8 mouse cellular contexts compared by ENCODE assay signal in the genomic region with DNA sequence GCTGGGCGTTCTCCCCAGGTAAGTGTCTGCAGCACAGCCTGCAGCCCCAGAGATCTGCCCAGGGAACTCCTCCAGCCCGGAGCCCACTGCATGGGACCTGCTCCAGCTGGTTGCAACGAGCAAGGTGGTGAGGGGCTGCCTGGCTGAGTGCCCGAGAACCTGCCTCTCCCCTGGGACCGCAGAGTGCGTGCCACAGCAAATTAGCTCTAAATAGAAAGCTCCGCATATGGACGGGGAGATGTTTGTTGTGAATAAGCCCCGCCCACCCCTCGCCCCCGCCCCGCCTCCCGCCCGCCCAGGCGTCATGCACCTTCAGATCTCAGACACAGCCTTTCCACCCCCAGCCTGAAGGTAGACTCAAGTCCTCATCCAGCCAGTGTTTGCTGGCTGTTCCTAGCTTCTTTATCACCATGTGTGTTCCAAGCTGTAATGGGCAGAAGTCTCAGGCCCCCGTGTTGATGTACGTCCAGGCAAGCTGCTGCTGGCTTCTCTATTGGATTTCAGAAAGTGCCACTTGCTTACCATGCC.
A peak's percentile ranks its signal among the peaks of the same experiment; 100 is the strongest.
DNase-seq lines count a peak whose midpoint lies in the region; ATAC-seq lines count a peak whose summit lies in the region.

No protein-coding gene starts in this region.

- under 1% methylated on average over 17 of the region's 17 CpGs for WGBS in intestine, embryonic 15.5 days
- 1% methylated on average over 17 of the region's 17 CpGs for WGBS in intestine, embryonic 16.5 days
- WGBS in hindbrain, embryonic 10.5 days, result under 1% methylated on average over 17 of the region's 17 CpGs
- under 1% methylated on average over 17 of the region's 17 CpGs for WGBS in midbrain, embryonic 16.5 days

- peak overlapping the region; percentile 41 for H3K4me2 ChIP-seq in intestine, embryonic 15.5 days (replicated peaks)
- no peak overlapping the region for H3K4me2 ChIP-seq in intestine, embryonic 16.5 days (ENCODE audit: low read depth, low read length)
- peak overlapping the region; percentile 43 for H3K4me2 ChIP-seq in midbrain, embryonic 16.5 days (ENCODE audit: low read length)

- H3K9me3 ChIP-seq in intestine, embryonic 15.5 days, result no peaks in the 10 kb centered on the region
- H3K9me3 ChIP-seq in intestine, embryonic 16.5 days (ENCODE audit: control insufficient read depth, low read length), result no peaks in the 10 kb centered on the region
- no peaks in the 10 kb centered on the region for H3K9me3 ChIP-seq in hindbrain, embryonic 10.5 days
- no peaks in the 10 kb centered on the region for H3K9me3 ChIP-seq in midbrain, embryonic 16.5 days (replicated peaks; ENCODE audit: control insufficient read depth, low read length, poor library complexity, severe bottlenecking)

- no peak overlapping the region for H3K4me3 ChIP-seq in intestine, embryonic 15.5 days (replicated peaks)
- H3K4me3 ChIP-seq in intestine, embryonic 16.5 days (ENCODE audit: low read length), result no peak overlapping the region
- H3K4me3 ChIP-seq in hindbrain, embryonic 10.5 days, result peak overlapping the region; percentile 44
- peak overlapping the region; percentile 23 for H3K4me3 ChIP-seq in midbrain, embryonic 16.5 days (ENCODE audit: low read depth, low read length)

- H3K27ac ChIP-seq in intestine, embryonic 15.5 days, result no peak overlapping the region
- H3K27ac ChIP-seq in intestine, embryonic 16.5 days (ENCODE audit: low read length), result no peak overlapping the region
- peak overlapping the region; percentile 30; the same call in 1 of the 2 replicates for H3K27ac ChIP-seq in hindbrain, embryonic 10.5 days
- no peak overlapping the region for H3K27ac ChIP-seq in midbrain, embryonic 16.5 days (ENCODE audit: low read length)

- H3K4me1 ChIP-seq in intestine, embryonic 15.5 days (replicated peaks), result no peaks in the 10 kb centered on the region
- H3K4me1 ChIP-seq in intestine, embryonic 16.5 days (ENCODE audit: control insufficient read depth, insufficient read depth, low read length), result no peaks in the 10 kb centered on the region
- H3K4me1 ChIP-seq in hindbrain, embryonic 10.5 days (replicated peaks), result peaks cover 20% of the 10 kb centered on the region
- H3K4me1 ChIP-seq in midbrain, embryonic 16.5 days (ENCODE audit: control insufficient read depth, insufficient read depth, low read length), result peaks cover 10% of the 10 kb centered on the region; the same call in 1 of the 2 replicates

- H3K9ac ChIP-seq in intestine, embryonic 15.5 days, result no peak overlapping the region
- H3K9ac ChIP-seq in intestine, embryonic 16.5 days (ENCODE audit: low read depth, low read length), result no peak overlapping the region
- H3K9ac ChIP-seq in midbrain, embryonic 16.5 days (ENCODE audit: low read depth, low read length), result peak overlapping the region; percentile 40; the same call in 1 of the 2 replicates

- H3K36me3 ChIP-seq in intestine, embryonic 15.5 days, result no peaks in the 10 kb centered on the region
- H3K36me3 ChIP-seq in intestine, embryonic 16.5 days (ENCODE audit: control insufficient read depth, insufficient read depth, low read length), result no peaks in the 10 kb centered on the region
- H3K36me3 ChIP-seq in hindbrain, embryonic 10.5 days, result no peaks in the 10 kb centered on the region
- no peaks in the 10 kb centered on the region for H3K36me3 ChIP-seq in midbrain, embryonic 16.5 days (ENCODE audit: control insufficient read depth, insufficient read depth, low read length)

- no peak for ATAC-seq in intestine, embryonic 15.5 days
- ATAC-seq in intestine, embryonic 16.5 days, result no peak
- peak; percentile 28; the same call in 1 of the 2 replicates for ATAC-seq in midbrain, embryonic 16.5 days

- peak; percentile 28 for DNase-seq in embryo, embryonic 10.5 days (ENCODE audit: low spot score)
- DNase-seq in hindbrain, embryonic 10.5 days (ENCODE audit: low spot score), result no peak
- no peak for DNase-seq in right cerebral cortex, adult 2 months (ENCODE audit: low spot score in 2 of 2)
- no peak for DNase-seq in gastrocnemius, postnatal 4 days (ENCODE audit: low spot score in 2 of 2)
- DNase-seq in kidney, adult 9 months, result no peak

- H3K27me3 ChIP-seq in intestine, embryonic 15.5 days (replicated peaks), result peaks cover 3% of the 10 kb centered on the region; the same call in 1 of the 2 replicates
- H3K27me3 ChIP-seq in intestine, embryonic 16.5 days (replicated peaks; ENCODE audit: control insufficient read depth, insufficient read depth, low read length), result no peaks in the 10 kb centered on the region
- peaks cover 41% of the 10 kb centered on the region for H3K27me3 ChIP-seq in hindbrain, embryonic 10.5 days (ENCODE audit: insufficient read depth, poor library complexity, severe bottlenecking)
- peaks cover 29% of the 10 kb centered on the region for H3K27me3 ChIP-seq in midbrain, embryonic 16.5 days (ENCODE audit: control insufficient read depth, insufficient read depth, low read depth, low read length)

Comparison
In these comparisons a context has a peak if more than half of its experiments do, and no peak if none do; other contexts are left out.
1. H3K4me3 ChIP-seq: peak in hindbrain, embryonic 10.5 days (single experiment) and midbrain, embryonic 16.5 days (single experiment); none in intestine, embryonic 15.5 days (single experiment) and intestine, embryonic 16.5 days (single experiment).